In the genomic region with DNA sequence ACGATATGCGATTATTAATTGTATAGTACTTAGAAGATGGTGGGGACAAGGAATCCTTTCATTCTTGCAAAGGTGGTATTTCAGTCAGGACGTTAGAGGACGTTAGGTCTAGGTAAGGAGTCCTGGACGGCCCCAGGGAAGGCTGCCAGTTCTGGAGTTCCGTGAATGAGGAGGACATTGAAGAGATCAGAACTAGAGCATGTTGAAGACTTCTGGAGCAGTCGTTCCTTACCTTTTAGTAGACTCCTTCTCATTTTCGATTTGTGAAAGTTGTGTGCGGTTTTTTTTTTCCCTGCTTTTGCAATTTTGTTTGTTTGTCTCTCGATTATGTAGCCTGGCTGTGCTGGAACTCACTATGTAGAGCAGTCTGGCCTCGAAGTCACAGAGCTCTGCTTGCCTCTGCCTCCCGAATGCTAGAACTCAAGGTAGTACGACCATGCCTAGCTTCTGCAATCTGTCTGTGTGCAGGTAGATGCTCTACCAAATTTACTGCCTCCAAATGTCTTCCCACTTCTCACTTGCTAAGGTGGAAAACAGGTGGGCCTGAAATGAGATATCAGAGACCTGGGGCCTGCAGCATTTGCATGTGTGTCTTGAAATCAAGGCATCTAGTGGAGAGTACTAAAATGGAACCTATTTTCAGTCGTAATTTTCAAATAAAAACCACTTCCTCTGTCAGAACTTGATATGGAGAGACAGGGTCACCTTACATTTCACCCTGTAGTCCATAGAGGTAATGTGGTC, we compare ENCODE assay signal across 8 mouse cellular contexts. TPM values are rescaled to one million over a fixed set of nuclear protein-coding genes. Genes with fewer than 3 reads are reported as not detected.
DNase-seq lines count a peak whose midpoint lies in the region; ATAC-seq and TF ChIP-seq lines count a peak whose summit lies in the region.

No protein-coding gene starts in this region.

- H3K36me3 ChIP-seq in kidney, adult 2 months (ENCODE audit: control insufficient read depth, insufficient read depth, low read length): no peaks in the 10 kb centered on the region
- no peaks in the 10 kb centered on the region for H3K36me3 ChIP-seq in forebrain, embryonic 16.5 days (ENCODE audit: control insufficient read depth, insufficient read depth)
- H3K36me3 ChIP-seq in liver, postnatal 0 days (replicated peaks; ENCODE audit: insufficient read depth, low read length): no peaks in the 10 kb centered on the region

- H3K4me2 ChIP-seq in forebrain, embryonic 16.5 days (ENCODE audit: low read length): peak overlapping the region; percentile 73
- H3K4me2 ChIP-seq in liver, postnatal 0 days (ENCODE audit: low read depth, low read length): peak overlapping the region; percentile 92

- H3K27ac ChIP-seq in kidney, adult 2 months (ENCODE audit: insufficient read depth, low read depth, low read length): peak overlapping the region; percentile 88
- H3K27ac ChIP-seq in forebrain, embryonic 16.5 days (ENCODE audit: low read length): no peak overlapping the region
- H3K27ac ChIP-seq in liver, postnatal 0 days (ENCODE audit: low read depth): peak overlapping the region; percentile 97

- no peak for ATAC-seq in forebrain, embryonic 16.5 days
- ATAC-seq in liver, postnatal 0 days: no peak

- H3K4me1 ChIP-seq in kidney, adult 2 months (ENCODE audit: control insufficient read depth, insufficient read depth, low read length): peaks cover 48% of the 10 kb centered on the region
- H3K4me1 ChIP-seq in forebrain, embryonic 16.5 days (replicated peaks; ENCODE audit: control insufficient read depth, insufficient read depth, low read length): peaks cover 19% of the 10 kb centered on the region
- peaks cover 35% of the 10 kb centered on the region for H3K4me1 ChIP-seq in liver, postnatal 0 days (ENCODE audit: insufficient read depth)

- 14% methylated on average over 14 of the region's 14 CpGs for WGBS in kidney, adult 2 months
- 38% methylated on average over 14 of the region's 14 CpGs for WGBS in forebrain, embryonic 16.5 days
- 17% methylated on average over 14 of the region's 14 CpGs for WGBS in liver, postnatal 0 days (ENCODE audit: insufficient replicate concordance)

- peak overlapping the region; percentile 90 for H3K9ac ChIP-seq in forebrain, embryonic 16.5 days (replicated peaks; ENCODE audit: low read depth, low read length)
- peak overlapping the region; percentile 99 for H3K9ac ChIP-seq in liver, postnatal 0 days (replicated peaks)

- peak overlapping the region; percentile 82 for H3K4me3 ChIP-seq in kidney, adult 2 months (ENCODE audit: insufficient read depth, low read depth, low read length)
- H3K4me3 ChIP-seq in forebrain, embryonic 16.5 days (replicated peaks; ENCODE audit: low read length): peak overlapping the region; percentile 92
- H3K4me3 ChIP-seq in liver, postnatal 0 days (ENCODE audit: low read depth, low read length): peak overlapping the region; percentile 98

- DNase-seq in kidney, adult 2 months: peak; percentile 58
- DNase-seq in kidney, postnatal 14 days: no peak
- DNase-seq in MEL-GATA-1-ER (ENCODE audit: extremely low read depth, low read depth): peak; percentile 33
- no peak for DNase-seq in liver, postnatal 0 days
- no peak for DNase-seq in right cerebral cortex, postnatal 14 days
- no peak for DNase-seq in layer of hippocampus, postnatal 14 days (ENCODE audit: low spot score in 2 of 2)
- DNase-seq in ovary, postnatal 14 days (ENCODE audit: low spot score): no peak

- H3K27me3 ChIP-seq in kidney, adult 2 months (replicated peaks; ENCODE audit: control insufficient read depth, insufficient read depth, low read length): no peaks in the 10 kb centered on the region
- no peaks in the 10 kb centered on the region for H3K27me3 ChIP-seq in forebrain, embryonic 16.5 days (replicated peaks; ENCODE audit: control insufficient read depth, insufficient read depth, low read length)
- no peaks in the 10 kb centered on the region for H3K27me3 ChIP-seq in liver, postnatal 0 days (ENCODE audit: insufficient read depth, low read length)

- TF ChIP-seq EP300 in liver, postnatal 0 days (IDR thresholded peaks at IDR 0.05; ENCODE audit: low read depth): no peak

- no peak for TF ChIP-seq CTCF in kidney, adult 2 months (conservative IDR thresholded peaks at IDR 0.05; ENCODE audit: insufficient read depth, insufficient read length, low read depth, low read length)
- TF ChIP-seq CTCF in liver, postnatal 0 days (IDR thresholded peaks at IDR 0.05; ENCODE audit: low read depth): no peak

- H3K9me3 ChIP-seq in forebrain, embryonic 16.5 days (ENCODE audit: control insufficient read depth, low read length): no peaks in the 10 kb centered on the region
- H3K9me3 ChIP-seq in liver, postnatal 0 days (ENCODE audit: low read length): no peaks in the 10 kb centered on the region

- no peak for TF ChIP-seq POLR2A in kidney, adult 2 months (IDR thresholded peaks at IDR 0.05; ENCODE audit: low read depth, low read length)

RNA-seq across cellular contexts. Expression of a gene that starts 1.2 kb away (rescaled TPM):
- polyA plus RNA-seq in kidney, adult 2 months (2012; rRNA removed): 27.3 and 28.1 TPM in 2 replicates
- 10.8 and 12.3 TPM in 2 replicates for polyA plus RNA-seq in forebrain, embryonic 16.5 days (2015; fragmentation: Nextera tagmentation; extraction: Ambion mirVana)
- 3.9 and 4.0 TPM in 2 replicates for polyA plus RNA-seq in liver, postnatal 0 days (2015; fragmentation: Nextera tagmentation; extraction: Ambion mirVana)
- total RNA-seq in layer of hippocampus, postnatal 14 days (2021): 10 to 100 TPM; 26.9 to 27.7 TPM

Comparison
In these comparisons a context has a peak if more than half of its experiments do, and no peak if none do; other contexts are left out.
1. DNase-seq: peak in kidney, adult 2 months (single experiment) and MEL-GATA-1-ER (single experiment); none in kidney, postnatal 14 days (single experiment), liver, postnatal 0 days (single experiment), right cerebral cortex, postnatal 14 days (single experiment), layer of hippocampus, postnatal 14 days (0 of 2) and ovary, postnatal 14 days (single experiment).
2. Peak in every context shown above with its lines, with median percentiles within 50 percentile points of each other: H3K4me3 ChIP-seq.